Mouse (Mus musculus): ENCODE measurements at regions not wholly inside any gene's neighbourhood (a gene's known extent, or its start where the extent isn't known, plus 50 kb on each side); places are given as distances from the start of the nearest gene placed in this dataset.
A peak's percentile ranks its signal among the peaks of the same experiment; 100 is the strongest.

- Histone ChIP-seq H3K27me3 (ENCODE audit: control insufficient read depth, insufficient read depth, low read length) (no peaks in the 10 kb centered on the region), H3K4me2 (ENCODE audit: low read depth) (no peak overlapping the region), H3K9me3 (ENCODE audit: control insufficient read depth, low read length) (no peaks in the 10 kb centered on the region), H3K36me3 (replicated peaks; ENCODE audit: control insufficient read depth, insufficient read depth, low read depth) (no peaks in the 10 kb centered on the region), H3K9ac (replicated peaks) (no peak overlapping the region), H3K4me3 (ENCODE audit: insufficient read depth in 1 of 2, low read depth in 2 of 2, low read length in 2 of 2) (no peak overlapping the region), H3K27ac (no peak overlapping the region), H3K4me1 (replicated peaks; ENCODE audit: control insufficient read depth in 2 of 2, insufficient read depth in 2 of 2, low read length in 1 of 2) (no peaks in the 10 kb centered on the region)
- ATAC-seq (ENCODE audit: insufficient read depth) (no peak), DNase-seq (ENCODE audit: low read depth in 3 of 3, low spot score in 3 of 3) (no peak)
- TF ChIP-seq CTCF (IDR thresholded peaks at IDR 0.05; ENCODE audit: low read depth) (peak; percentile 64), EP300 (IDR thresholded peaks at IDR 0.05; ENCODE audit: low read depth) (no peak)
- 29% methylated on average over 3 of the region's 3 CpGs for whole genome bisulfite sequencing (ENCODE audit: insufficient replicate concordance)
Observed at GRCm38 (mm10) chr5:97553122-97553521, 96.3 kb upstream of the Gk2 start.

- no peaks in the 10 kb centered on the region for H3K9me3 ChIP-seq (ENCODE audit: control insufficient read depth, low read length)
- DNase-seq (ENCODE audit: low read depth in 3 of 3, low spot score in 3 of 3) (no peak), ATAC-seq (ENCODE audit: insufficient read depth) (no peak)
- no peaks in the 10 kb centered on the region for H3K4me1 ChIP-seq (replicated peaks; ENCODE audit: control insufficient read depth in 2 of 2, insufficient read depth in 2 of 2, low read length in 1 of 2)
- H3K4me3 ChIP-seq (ENCODE audit: insufficient read depth in 1 of 2, low read depth in 2 of 2, low read length in 2 of 2): no peak overlapping the region
- no peak for TF ChIP-seq CTCF (IDR thresholded peaks at IDR 0.05; ENCODE audit: low read depth)
- TF ChIP-seq EP300 (IDR thresholded peaks at IDR 0.05; ENCODE audit: low read depth): no peak
- no peak overlapping the region for H3K27ac ChIP-seq
- no peak overlapping the region for H3K4me2 ChIP-seq (ENCODE audit: low read depth)
- no peaks in the 10 kb centered on the region for H3K36me3 ChIP-seq (replicated peaks; ENCODE audit: control insufficient read depth, insufficient read depth, low read depth)
- H3K9ac ChIP-seq (replicated peaks): no peak overlapping the region
- 14% methylated on average over 3 of the region's 3 CpGs for WGBS (ENCODE audit: insufficient replicate concordance)
- H3K27me3 ChIP-seq (ENCODE audit: control insufficient read depth, insufficient read depth, low read length): no peaks in the 10 kb centered on the region
Observed at GRCm38 (mm10) chr5:97537492-97538257, 80.9 kb upstream of the Gk2 start.

- no peak for DNase-seq (ENCODE audit: low read depth in 3 of 3, low spot score in 3 of 3)
- TF ChIP-seq CTCF (IDR thresholded peaks at IDR 0.05; ENCODE audit: low read depth) (no peak), EP300 (IDR thresholded peaks at IDR 0.05; ENCODE audit: low read depth) (no peak)
- Histone ChIP-seq H3K36me3 (replicated peaks; ENCODE audit: control insufficient read depth, insufficient read depth, low read depth) (no peaks in the 10 kb centered on the region), H3K4me3 (ENCODE audit: insufficient read depth in 1 of 2, low read depth in 2 of 2, low read length in 2 of 2) (no peak overlapping the region), H3K9ac (replicated peaks) (no peak overlapping the region), H3K27ac (no peak overlapping the region), H3K4me2 (ENCODE audit: low read depth) (no peak overlapping the region), H3K27me3 (ENCODE audit: control insufficient read depth, insufficient read depth, low read length) (no peaks in the 10 kb centered on the region), H3K9me3 (ENCODE audit: control insufficient read depth, low read length) (no peaks in the 10 kb centered on the region), H3K4me1 (replicated peaks; ENCODE audit: control insufficient read depth in 2 of 2, insufficient read depth in 2 of 2, low read length in 1 of 2) (no peaks in the 10 kb centered on the region)
- WGBS (ENCODE audit: insufficient replicate concordance): 64% methylated on average over 5 of the region's 5 CpGs
- no peak for ATAC-seq (ENCODE audit: insufficient read depth)
Observed at GRCm38 (mm10) chr5:97533733-97534132, 76.9 kb upstream of the Gk2 start.

GRCm38 (mm10) chr5:97527555-97527954, 70.7 kb upstream of the Gk2 start:
- ATAC-seq (ENCODE audit: insufficient read depth) (no peak), DNase-seq (ENCODE audit: low read depth in 3 of 3, low spot score in 3 of 3) (no peak)
- H3K27ac ChIP-seq: no peak overlapping the region
- H3K4me1 ChIP-seq (replicated peaks; ENCODE audit: control insufficient read depth in 2 of 2, insufficient read depth in 2 of 2, low read length in 1 of 2): no peaks in the 10 kb centered on the region
- WGBS (ENCODE audit: insufficient replicate concordance): 73% methylated on average over 5 of the region's 5 CpGs
- no peak for TF ChIP-seq EP300 (IDR thresholded peaks at IDR 0.05; ENCODE audit: low read depth)
- TF ChIP-seq CTCF (IDR thresholded peaks at IDR 0.05; ENCODE audit: low read depth): no peak
- H3K4me3 ChIP-seq (ENCODE audit: insufficient read depth in 1 of 2, low read depth in 2 of 2, low read length in 2 of 2): no peak overlapping the region
- no peak overlapping the region for H3K4me2 ChIP-seq (ENCODE audit: low read depth)
- no peaks in the 10 kb centered on the region for H3K27me3 ChIP-seq (ENCODE audit: control insufficient read depth, insufficient read depth, low read length)
- H3K36me3 ChIP-seq (replicated peaks; ENCODE audit: control insufficient read depth, insufficient read depth, low read depth): no peaks in the 10 kb centered on the region
- no peaks in the 10 kb centered on the region for H3K9me3 ChIP-seq (ENCODE audit: control insufficient read depth, low read length)
- H3K9ac ChIP-seq (replicated peaks): no peak overlapping the region

All from liver, embryonic 14.5 days (tissue).